Mouse (Mus musculus): ENCODE data around the gene Kdm7a. TPM values are rescaled to one million over a fixed set of nuclear protein-coding genes. Genes with fewer than 3 reads are reported as not detected.

Kdm7a gene
- polyA plus RNA-seq, 1 experiment from 2014 or later, result 9.1 TPM

DNA sequence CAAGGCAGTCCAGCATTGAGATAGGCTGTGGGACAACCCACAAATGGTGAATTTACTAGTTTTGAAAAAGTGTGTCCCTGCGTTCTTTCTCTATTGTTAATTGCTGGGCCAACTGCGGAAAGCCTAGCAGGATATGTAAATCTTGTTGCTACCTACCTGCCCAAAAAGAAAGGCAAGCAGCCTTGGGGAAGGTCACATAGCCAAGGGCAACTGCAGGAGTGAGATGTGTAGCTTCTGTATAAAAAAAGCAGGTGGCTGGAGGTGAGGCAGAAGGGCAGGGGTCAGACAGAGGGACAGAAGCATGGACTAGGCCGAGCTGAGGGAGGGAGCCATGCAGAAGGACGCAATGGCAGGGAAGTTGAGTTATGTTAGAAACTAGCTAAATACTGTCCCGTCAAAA, 74.0 kb downstream of the Kdm7a start:
- no peak overlapping the region for H3K27ac ChIP-seq
- DNase-seq, result no peak
- no peak for ATAC-seq (ENCODE audit: low read depth)
- 74% methylated on average over 5 of the region's 5 CpGs for WGBS (ENCODE audit: insufficient replicate concordance)
- peaks cover 17% of the 10 kb centered on the region for H3K36me3 ChIP-seq
- no peak overlapping the region for H3K4me3 ChIP-seq (replicated peaks)
- H3K27me3 ChIP-seq, result no peaks in the 10 kb centered on the region
- no peaks in the 10 kb centered on the region for H3K9me3 ChIP-seq (replicated peaks)
- H3K4me1 ChIP-seq (replicated peaks), result no peaks in the 10 kb centered on the region
- H3K4me2 ChIP-seq, result no peak overlapping the region
- no peak overlapping the region for H3K9ac ChIP-seq

DNA sequence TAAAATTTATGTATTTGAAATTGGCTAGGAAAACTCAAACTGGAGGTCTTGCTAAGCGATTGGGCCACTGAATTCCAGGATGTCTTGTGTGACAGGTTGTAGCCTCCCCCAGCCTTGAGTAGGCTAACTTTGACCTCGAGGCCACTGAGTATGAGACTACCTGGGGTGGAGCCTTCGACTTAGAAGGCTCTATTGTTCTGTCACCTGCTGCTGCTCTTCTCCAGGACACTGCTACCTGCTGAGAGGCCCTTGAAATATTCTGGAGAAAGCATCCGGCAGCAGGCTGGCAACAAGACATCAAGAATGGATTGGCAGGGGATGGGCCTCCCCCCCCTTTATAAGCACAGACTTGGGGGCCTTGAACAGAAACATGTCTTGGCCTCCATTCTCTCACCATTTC, 75.1 kb downstream of the Kdm7a start:
- Histone ChIP-seq H3K27ac (no peak overlapping the region), H3K27me3 (no peaks in the 10 kb centered on the region), H3K4me3 (replicated peaks) (no peak overlapping the region), H3K4me2 (no peak overlapping the region), H3K9ac (no peak overlapping the region), H3K36me3 (peaks cover 17% of the 10 kb centered on the region), H3K9me3 (replicated peaks) (no peaks in the 10 kb centered on the region), H3K4me1 (replicated peaks) (no peaks in the 10 kb centered on the region)
- no peak for DNase-seq
- no peak for ATAC-seq (ENCODE audit: low read depth)
- WGBS (ENCODE audit: insufficient replicate concordance), result 46% methylated on average over 4 of the region's 4 CpGs

DNA sequence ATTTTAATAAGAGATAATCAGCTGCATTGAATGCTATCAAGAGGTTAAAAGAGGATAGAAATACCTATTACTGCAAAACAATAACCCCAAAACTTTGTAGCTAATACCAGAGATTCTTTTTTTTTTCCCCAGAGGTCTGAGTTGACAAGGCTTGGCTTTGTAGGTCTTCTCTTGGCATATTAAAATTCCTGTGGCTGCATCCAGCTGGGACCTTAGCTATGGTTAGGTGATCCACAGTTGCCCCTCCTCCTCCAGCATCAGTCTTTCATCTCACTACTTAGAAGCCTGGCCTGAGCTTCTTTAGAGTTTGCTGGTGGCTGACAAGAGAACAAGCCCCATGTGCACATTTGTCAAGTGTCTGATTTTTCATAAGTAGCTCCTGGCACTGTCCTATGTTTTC, 81.9 kb downstream of the Kdm7a start:
- ATAC-seq (ENCODE audit: low read depth) (no peak), DNase-seq (no peak)
- Histone ChIP-seq H3K9ac (no peak overlapping the region), H3K27ac (no peak overlapping the region), H3K9me3 (replicated peaks) (no peaks in the 10 kb centered on the region), H3K36me3 (no peaks in the 10 kb centered on the region), H3K4me1 (replicated peaks) (no peaks in the 10 kb centered on the region), H3K4me2 (no peak overlapping the region), H3K4me3 (replicated peaks) (no peak overlapping the region), H3K27me3 (peaks cover 24% of the 10 kb centered on the region)

DNA sequence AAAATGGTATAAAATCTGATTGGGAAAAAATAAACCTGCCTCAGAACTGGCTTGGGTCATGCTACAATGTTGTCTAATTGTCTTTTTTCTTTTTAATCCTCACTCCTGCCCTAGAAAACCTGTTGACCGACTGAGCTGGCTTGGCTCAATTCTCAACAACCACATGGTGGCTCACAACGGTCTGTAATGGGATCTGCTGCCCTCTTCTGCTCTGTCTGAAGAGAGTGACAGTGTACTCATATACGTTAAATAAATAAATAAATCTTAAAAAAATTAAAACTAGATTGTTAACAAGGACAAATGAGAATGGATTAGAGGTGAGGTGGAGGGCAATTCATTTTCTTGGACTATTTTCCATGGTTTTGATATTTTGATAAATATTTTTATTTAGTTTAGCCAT, 85.9 kb downstream of the Kdm7a start:
- H3K9me3 ChIP-seq (replicated peaks), result peaks cover 6% of the 10 kb centered on the region; the same call in 1 of the 2 replicates
- H3K4me1 ChIP-seq (replicated peaks), result peaks cover 25% of the 10 kb centered on the region
- no peaks in the 10 kb centered on the region for H3K36me3 ChIP-seq
- no peak overlapping the region for H3K4me3 ChIP-seq (replicated peaks)
- DNase-seq, result no peak
- no peak overlapping the region for H3K4me2 ChIP-seq
- ATAC-seq (ENCODE audit: low read depth), result no peak
- WGBS (ENCODE audit: insufficient replicate concordance), result 46% methylated on average over 3 of the region's 3 CpGs
- peaks cover 64% of the 10 kb centered on the region for H3K27me3 ChIP-seq
- H3K27ac ChIP-seq, result no peak overlapping the region
- no peak overlapping the region for H3K9ac ChIP-seq

DNA sequence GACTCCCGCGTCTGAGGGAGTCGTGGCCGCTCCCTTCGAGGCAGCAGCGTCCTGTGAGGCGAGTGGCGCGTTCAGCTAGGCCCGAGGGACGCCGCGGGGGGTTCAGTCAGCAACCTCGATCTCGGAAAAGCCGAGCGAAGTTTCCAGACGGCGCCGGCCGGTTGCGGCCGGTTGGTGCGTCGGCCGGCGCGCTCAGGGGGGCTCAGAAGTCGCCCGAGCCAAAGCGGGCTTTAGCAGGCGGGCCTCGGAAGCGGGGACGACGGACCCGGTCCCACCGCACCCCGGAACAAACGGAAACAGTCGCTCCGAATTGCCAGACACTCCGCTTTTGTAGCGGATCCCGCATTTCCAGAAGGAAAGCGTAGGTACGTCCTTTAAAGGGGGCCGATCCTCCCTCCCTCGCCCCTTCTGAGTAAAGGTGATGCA, 88.1 kb downstream of the Kdm7a start:
- Histone ChIP-seq H3K36me3 (no peaks in the 10 kb centered on the region), H3K4me1 (replicated peaks) (peaks cover 25% of the 10 kb centered on the region), H3K4me2 (peak overlapping the region; percentile 84), H3K27ac (no peak overlapping the region), H3K4me3 (replicated peaks) (peak overlapping the region; percentile 85), H3K27me3 (peaks cover 79% of the 10 kb centered on the region), H3K9ac (peak overlapping the region; percentile 78), H3K9me3 (replicated peaks) (peaks cover 6% of the 10 kb centered on the region; the same call in 1 of the 2 replicates)
- no peak; the same call in 1 of the 2 replicates for ATAC-seq (ENCODE audit: low read depth)
- DNase-seq, result no peak
- WGBS (ENCODE audit: insufficient replicate concordance), result 7% methylated on average over 49 of the region's 49 CpGs

DNA sequence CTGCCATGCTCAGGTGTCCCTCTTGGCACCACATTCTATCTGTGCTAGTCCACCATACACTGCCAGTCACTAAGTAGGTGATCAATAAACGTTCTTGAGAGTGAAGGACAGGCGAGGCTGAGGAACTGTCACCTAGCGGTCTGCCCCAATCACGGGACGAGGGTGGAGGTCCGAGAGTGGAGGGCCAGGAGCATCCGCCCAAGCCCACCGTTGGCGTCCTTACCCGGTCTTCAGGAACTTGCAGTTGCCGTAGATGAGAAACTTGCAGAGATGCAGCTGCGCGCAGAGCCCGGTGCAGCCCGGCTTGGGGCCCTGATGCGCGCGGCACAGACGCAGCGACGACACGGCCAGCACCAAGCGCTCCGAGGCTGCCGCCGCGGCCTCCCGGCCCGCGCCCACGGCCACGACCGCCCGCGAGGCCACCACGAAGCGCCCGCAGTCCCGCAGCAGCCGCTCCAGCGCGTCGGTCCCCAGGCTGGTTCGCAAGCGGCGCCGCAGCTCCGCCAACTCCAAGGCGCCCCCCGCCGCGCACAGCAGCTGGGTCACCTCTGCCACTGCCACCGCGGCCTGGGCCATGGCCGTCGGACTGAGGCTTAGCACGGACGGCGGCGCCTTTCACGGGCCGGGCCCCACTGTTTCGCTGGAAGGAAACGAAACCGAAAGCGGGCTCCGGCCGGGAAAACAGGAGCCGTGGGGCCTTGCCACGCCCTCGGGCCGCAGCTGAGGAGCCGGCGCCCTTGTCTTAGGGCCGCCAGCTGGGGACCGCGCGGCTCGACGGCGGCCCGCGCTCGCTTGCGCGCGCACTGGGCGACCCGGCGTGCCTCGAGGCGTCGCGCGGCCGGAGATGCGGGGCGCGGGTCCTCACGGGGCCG, 88.8 kb downstream of the Kdm7a start, which contains the start of gene Parp12:
Gene Parp12 (minus strand): TSS at position 766 of the 872 bp plus-strand sequence.
- Histone ChIP-seq H3K9ac (peak within 1 kb of the TSS; percentile 78), H3K4me3 (replicated peaks) (peak within 1 kb of the TSS; percentile 85), H3K36me3 (no peaks in the 10 kb centered on the region), H3K4me2 (peak within 1 kb of the TSS; percentile 84), H3K27me3 (peaks cover 75% of the 10 kb centered on the region), H3K4me1 (replicated peaks) (peaks cover 25% of the 10 kb centered on the region), H3K9me3 (replicated peaks) (peaks cover 6% of the 10 kb centered on the region; the same call in 1 of the 2 replicates), H3K27ac (peak within 1 kb of the TSS; percentile 9; the same call in 1 of the 2 replicates)
- WGBS (ENCODE audit: insufficient replicate concordance), result 1% methylated on average over 101 of the region's 101 CpGs
- DNase-seq (peak; percentile 51), ATAC-seq (ENCODE audit: low read depth) (peak; percentile 84)

DNA sequence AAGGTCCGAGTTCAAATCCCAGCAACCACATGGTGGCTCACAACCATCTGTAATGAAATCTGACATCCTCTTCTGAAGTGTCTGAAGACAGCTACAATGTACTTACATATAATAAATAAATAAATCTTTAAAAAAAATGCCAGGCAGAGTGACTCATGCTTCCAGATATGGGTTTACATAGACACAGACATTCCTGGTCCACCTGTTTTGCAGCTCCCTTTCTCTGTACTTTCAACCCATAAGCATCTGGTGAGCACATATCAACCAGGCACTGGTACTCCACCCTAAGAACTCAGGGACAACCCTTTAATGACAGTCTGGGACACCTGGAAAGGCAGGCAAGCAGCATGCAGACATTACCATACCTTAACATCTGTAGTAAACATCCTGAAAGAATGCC, 91.2 kb downstream of the Kdm7a start:
- no peak overlapping the region for H3K9ac ChIP-seq
- H3K4me2 ChIP-seq, result peak overlapping the region; percentile 8; the same call in 1 of the 2 replicates
- H3K36me3 ChIP-seq, result no peaks in the 10 kb centered on the region
- DNase-seq (no peak), ATAC-seq (ENCODE audit: low read depth) (no peak)
- no peak overlapping the region for H3K27ac ChIP-seq
- no peak overlapping the region for H3K4me3 ChIP-seq (replicated peaks)
- peaks cover 6% of the 10 kb centered on the region; the same call in 1 of the 2 replicates for H3K9me3 ChIP-seq (replicated peaks)
- peaks cover 25% of the 10 kb centered on the region for H3K4me1 ChIP-seq (replicated peaks)
- WGBS (ENCODE audit: insufficient replicate concordance), result 57% methylated on average over 1 of the region's 1 CpGs
- H3K27me3 ChIP-seq, result peaks cover 62% of the 10 kb centered on the region

DNA sequence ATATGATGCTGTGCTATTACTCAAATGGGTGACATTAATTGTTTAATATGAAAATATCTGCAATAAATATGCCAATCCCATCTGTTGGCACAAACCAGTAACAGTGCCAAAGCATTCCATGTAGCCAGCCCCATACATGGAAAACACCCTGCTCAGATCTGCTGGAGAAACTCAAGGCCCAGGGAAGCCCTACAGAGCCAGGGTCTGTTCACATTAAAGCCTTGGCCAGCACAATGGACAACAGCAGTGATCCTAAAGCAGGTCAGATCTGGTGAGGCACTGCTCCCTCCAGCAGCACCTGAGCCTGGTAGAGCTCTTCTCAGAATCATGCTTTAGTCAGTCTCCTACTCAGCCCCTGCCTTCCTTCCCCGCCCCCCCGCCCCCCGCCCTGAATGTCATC, 93.4 kb downstream of the Kdm7a start:
- Histone ChIP-seq H3K4me2 (no peak overlapping the region), H3K36me3 (no peaks in the 10 kb centered on the region), H3K9me3 (replicated peaks) (no peaks in the 10 kb centered on the region), H3K9ac (no peak overlapping the region), H3K4me1 (replicated peaks) (peaks cover 18% of the 10 kb centered on the region), H3K27ac (no peak overlapping the region), H3K27me3 (peaks cover 39% of the 10 kb centered on the region), H3K4me3 (replicated peaks) (no peak overlapping the region)
- DNase-seq, result no peak
- 71% methylated on average over 3 of the region's 3 CpGs for WGBS (ENCODE audit: insufficient replicate concordance)
- ATAC-seq (ENCODE audit: low read depth), result no peak

DNA sequence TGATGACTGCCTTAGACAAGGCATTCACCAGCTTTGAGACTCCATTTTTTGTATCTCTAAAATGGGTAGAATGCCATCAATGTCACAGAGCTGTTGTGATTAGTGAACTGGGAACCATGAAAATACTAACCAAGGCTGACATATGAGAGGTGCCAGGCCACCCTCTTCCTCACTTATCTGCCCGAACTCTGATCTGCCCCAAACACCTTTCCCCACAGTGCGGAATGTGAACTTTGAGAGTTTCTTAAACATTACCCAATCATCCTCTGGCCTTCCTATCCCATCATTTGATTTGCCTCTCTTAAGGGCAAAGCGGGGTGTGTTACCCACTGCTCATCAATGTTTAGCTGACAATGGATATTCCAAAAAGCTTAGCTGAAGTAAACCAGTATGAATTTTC, 93.9 kb downstream of the Kdm7a start:
- H3K4me1 ChIP-seq (replicated peaks), result peaks cover 15% of the 10 kb centered on the region
- no peak overlapping the region for H3K27ac ChIP-seq
- DNase-seq (no peak), ATAC-seq (ENCODE audit: low read depth) (no peak)
- no peaks in the 10 kb centered on the region for H3K36me3 ChIP-seq
- no peak overlapping the region for H3K4me3 ChIP-seq (replicated peaks)
- 68% methylated on average over 3 of the region's 3 CpGs for WGBS (ENCODE audit: insufficient replicate concordance)
- no peak overlapping the region for H3K4me2 ChIP-seq
- peaks cover 35% of the 10 kb centered on the region for H3K27me3 ChIP-seq
- no peak overlapping the region for H3K9ac ChIP-seq
- H3K9me3 ChIP-seq (replicated peaks), result no peaks in the 10 kb centered on the region

DNA sequence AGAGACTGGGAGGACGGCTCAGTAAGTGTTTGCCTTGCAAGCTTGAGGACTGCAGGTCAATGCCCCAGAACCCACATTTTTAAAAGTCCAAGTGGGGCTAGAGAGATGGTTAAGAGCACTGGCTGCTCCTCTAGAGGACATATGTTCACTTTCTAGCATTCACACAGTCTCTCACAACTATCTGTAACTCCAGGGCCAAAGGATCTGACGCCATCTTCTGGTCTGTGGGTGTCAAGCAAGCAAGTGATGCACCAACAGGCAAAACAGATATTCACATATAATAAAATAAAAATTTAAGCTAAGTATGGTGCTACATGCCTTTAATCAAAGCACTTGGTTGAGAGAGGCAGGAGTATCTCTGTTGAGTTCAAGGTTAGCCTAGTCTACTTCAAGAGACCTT, 99.8 kb downstream of the Kdm7a start:
- Histone ChIP-seq H3K27me3 (no peaks in the 10 kb centered on the region), H3K9ac (no peak overlapping the region), H3K4me2 (no peak overlapping the region), H3K9me3 (replicated peaks) (no peaks in the 10 kb centered on the region), H3K4me3 (replicated peaks) (no peak overlapping the region), H3K4me1 (replicated peaks) (no peaks in the 10 kb centered on the region), H3K36me3 (no peaks in the 10 kb centered on the region), H3K27ac (no peak overlapping the region)
- no peak for ATAC-seq (ENCODE audit: low read depth)
- 59% methylated on average over 2 of the region's 2 CpGs for WGBS (ENCODE audit: insufficient replicate concordance)
- no peak for DNase-seq

DNA sequence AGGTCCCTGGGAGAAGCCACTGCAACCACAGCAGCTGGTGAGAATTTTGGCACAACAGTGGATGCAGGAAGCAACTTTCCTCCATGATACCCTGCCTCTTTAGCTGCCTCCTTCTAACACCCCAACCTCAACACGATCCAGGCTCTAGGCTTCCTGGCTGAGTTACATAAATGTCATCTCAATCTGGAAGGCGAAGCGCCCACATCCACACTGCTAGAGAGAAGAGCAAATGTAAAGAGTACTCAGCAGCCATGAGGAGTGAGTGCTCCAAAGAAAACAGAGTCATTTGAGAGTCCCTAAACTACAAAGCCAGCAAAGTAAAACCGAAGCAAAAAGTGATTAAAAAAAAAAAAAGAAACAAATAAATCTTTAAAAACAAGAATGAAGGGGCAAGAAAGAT, 102.0 kb downstream of the Kdm7a start:
- Histone ChIP-seq H3K36me3 (no peaks in the 10 kb centered on the region), H3K27me3 (no peaks in the 10 kb centered on the region), H3K27ac (no peak overlapping the region), H3K4me3 (replicated peaks) (no peak overlapping the region), H3K9me3 (replicated peaks) (no peaks in the 10 kb centered on the region), H3K4me2 (no peak overlapping the region), H3K4me1 (replicated peaks) (no peaks in the 10 kb centered on the region), H3K9ac (no peak overlapping the region)
- WGBS (ENCODE audit: insufficient replicate concordance), result 71% methylated on average over 4 of the region's 4 CpGs
- no peak for ATAC-seq (ENCODE audit: low read depth)
- no peak for DNase-seq

Data from liver, embryonic 13.5 days (tissue).